Mouse (Mus musculus): ENCODE measurements around the gene Zfp101. TPM values are rescaled to one million over a fixed set of nuclear protein-coding genes. Genes with fewer than 3 reads are reported as not detected.

Zfp101 gene
- 14.1 TPM for polyA plus RNA-seq (2017; shearing (Covaris generic))

DNA sequence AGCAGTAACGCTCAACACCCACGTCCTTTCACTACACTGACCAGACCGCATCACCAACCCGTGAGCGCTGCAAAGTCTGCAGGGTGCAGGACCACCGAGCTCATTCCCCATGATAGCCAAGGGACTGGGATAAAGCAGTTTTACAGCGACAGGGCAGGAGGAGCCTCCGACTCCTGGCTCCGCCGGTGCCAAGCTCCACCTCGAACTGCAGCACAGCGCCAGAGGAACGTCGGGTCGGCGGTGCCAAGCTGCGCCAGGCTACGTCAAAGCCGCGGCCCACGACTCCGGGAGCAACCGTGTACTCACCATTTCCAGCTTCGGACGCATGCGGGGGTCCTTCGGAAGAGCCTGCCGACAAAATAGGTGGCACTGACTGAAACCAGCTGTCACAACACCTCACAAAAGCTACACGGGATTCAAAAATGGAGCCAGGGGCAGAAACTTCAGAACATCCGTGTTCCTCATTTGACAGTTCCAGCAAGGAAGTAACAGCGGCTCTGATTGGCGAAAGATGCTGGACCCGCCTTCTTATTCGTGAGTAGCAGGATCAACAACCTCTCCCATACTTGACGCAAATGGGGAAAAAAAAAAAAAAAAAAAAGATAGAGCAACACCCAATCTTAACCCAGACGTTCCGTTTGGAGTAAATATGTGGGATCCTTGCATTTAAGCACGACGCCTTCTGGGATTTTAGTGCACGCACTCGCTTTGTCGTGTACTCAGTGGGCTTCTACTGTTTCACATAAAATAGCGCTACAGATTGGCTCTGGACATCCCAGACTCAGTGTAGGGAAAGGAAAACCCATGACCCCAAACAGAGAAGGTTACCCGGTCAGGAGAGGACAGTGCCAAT, at the start of gene Zfp101:
TSS of gene Zfp101 (minus strand) at position 460 of the 853 bp plus-strand sequence.

DNA sequence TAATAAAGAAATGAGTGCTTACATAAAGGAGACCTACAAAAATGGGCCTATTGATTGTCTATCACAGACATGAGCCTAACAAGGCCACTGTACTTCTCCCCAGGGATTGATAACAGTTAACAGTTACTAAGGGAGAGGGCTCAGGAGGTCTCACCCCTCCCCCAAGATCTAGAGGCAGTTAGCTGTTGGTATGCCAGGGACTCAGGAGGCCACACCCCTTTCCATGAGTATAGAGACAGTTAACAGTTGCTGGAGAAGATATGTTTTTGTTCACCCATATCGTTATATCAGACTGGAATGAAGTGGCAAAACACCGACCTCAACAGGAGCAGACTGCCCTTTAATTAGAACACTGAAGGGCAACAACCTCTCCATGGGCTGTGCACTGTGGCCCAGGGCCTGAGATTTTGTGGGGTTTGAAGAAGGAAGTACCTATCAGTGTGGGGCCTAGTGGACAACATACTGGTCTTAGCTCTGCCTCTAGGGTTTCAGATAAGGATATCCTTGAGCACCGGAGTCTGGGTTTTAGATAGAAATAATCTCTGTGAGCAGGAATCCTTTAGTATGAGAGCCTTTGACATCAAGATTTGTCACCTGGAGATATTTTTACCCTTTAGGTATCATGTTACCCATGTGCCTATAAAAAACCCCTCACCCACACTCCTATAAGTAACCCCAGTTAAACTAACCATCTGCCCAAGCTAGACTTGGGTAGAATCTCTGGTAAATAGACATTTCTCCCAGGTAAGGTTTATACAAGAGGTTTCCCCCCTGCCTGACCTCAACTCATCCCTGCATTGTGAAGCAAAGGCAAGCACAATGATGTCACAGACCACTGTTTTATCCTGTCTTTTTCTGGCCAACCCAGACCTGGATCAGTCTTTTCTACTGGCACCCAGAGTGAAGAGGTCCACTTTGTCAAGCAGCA, 37.8 kb upstream of the Zfp101 start, which contains the start of gene Actl9:
TSS of gene Actl9 (plus strand) at position 878 of the 928 bp plus-strand sequence.

DNA sequence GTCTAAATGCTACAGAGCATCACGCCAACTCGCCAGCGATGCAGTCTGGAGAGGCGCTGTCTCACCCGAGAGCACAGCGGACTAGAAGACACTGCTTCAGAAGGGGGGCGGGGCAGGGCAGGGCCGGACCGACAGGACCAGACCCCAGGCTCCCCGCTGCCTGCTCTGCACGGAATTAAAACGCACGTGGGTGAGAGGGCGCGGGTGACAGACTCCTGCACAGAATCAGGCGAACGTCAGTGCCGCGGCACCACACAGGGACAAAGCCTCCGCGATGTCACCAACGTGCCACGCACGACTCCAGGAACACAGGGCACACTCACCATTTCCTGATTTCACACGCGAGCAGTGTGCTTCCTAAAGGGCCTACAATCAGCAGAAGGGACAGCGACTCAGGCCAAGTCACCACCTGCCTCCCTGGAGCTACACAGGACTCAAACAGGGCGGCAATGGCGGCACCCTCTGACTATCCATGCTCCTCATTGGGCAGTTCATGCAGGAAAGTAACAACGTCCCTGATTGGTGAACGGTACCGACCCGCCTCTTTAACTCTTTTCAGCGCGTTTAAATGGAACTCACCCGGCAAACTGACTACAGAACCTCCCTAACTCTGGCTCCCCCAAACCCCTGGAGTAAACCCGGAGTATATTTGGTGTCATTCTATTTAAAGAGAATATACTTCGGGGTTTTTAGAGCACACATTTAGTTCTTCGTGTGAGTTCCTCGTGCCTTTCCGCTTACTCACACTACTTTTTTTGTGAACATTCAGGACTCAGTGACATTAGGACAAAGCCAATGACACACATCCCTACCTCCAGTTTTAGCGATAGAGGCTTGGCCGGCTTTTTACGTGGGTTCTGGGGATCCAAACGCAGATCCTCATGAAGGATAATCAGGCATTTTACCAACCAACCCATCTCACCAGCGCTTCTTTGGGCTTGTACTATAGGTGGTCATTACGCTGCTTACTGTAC, 35.7 kb downstream of the Zfp101 start, which contains the start of gene Zfp81:
TSS of gene Zfp81 (minus strand) at position 468 of the 974 bp plus-strand sequence.

Other genes starting within 250 kb of the Zfp101 start
- gene Olfr55, start 226.2 kb downstream of the Zfp101 start, polyA plus RNA-seq (2017; shearing (Covaris generic)) = not detected
- not detected for gene Olfr239, start 203.3 kb downstream of the Zfp101 start, polyA plus RNA-seq (2017; shearing (Covaris generic))
- gene Olfr1564, start 173.0 kb downstream of the Zfp101 start, polyA plus RNA-seq (2017; shearing (Covaris generic)) = not detected
- gene Zfp955a, start 139.5 kb downstream of the Zfp101 start, polyA plus RNA-seq (2017; shearing (Covaris generic)) = 11.8 TPM
- 0.05 TPM for gene Olfr63, start 130.0 kb downstream of the Zfp101 start, polyA plus RNA-seq (2017; shearing (Covaris generic))
- gene Zfp955b, start 105.1 kb downstream of the Zfp101 start, polyA plus RNA-seq (2017; shearing (Covaris generic)) = 8.8 TPM
- gene Zfp81, start 35.8 kb downstream of the Zfp101 start, polyA plus RNA-seq (2017; shearing (Covaris generic)) = 11.9 TPM
- gene Actl9, start 38.3 kb upstream of the Zfp101 start, polyA plus RNA-seq (2017; shearing (Covaris generic)) = not detected
- gene Adamts10, start 129.6 kb upstream of the Zfp101 start, polyA plus RNA-seq (2017; shearing (Covaris generic)) = 103 TPM
- gene Myo1f, start 161.1 kb upstream of the Zfp101 start, polyA plus RNA-seq (2017; shearing (Covaris generic)) = 0.60 TPM
- 37.1 TPM for gene Zfp414, start 234.4 kb upstream of the Zfp101 start, polyA plus RNA-seq (2017; shearing (Covaris generic))
- gene Pram1, start 243.4 kb upstream of the Zfp101 start, polyA plus RNA-seq (2017; shearing (Covaris generic)) = not detected

Data from naive thymus-derived CD4-positive, alpha-beta T cell, adult 5 months (primary cell).